Mouse (Mus musculus) forebrain, postnatal 0 days (tissue): ENCODE measurements around the gene Tuba1a. TPM values are rescaled to one million over a fixed set of nuclear protein-coding genes. Genes with fewer than 3 reads are reported as not detected.
"Not testable (repeated sequence)": the region's sequence is repeated elsewhere in the genome, so short reads cannot be mapped to it uniquely, and the experiment has no call there.

Source experiments
- ATAC-seq: fragments of 200-750 bp; cut with Nextera tagmentation; 2 replicates; pipeline ENCODE4 v1.8.0; 2017; ENCODE audit warnings: mild to moderate bottlenecking, moderate library complexity
- DNase-seq: peaks from one replicate; pipeline ENCODE4 v3.0.0-alpha.2; 2015
- H3K27ac ChIP-seq: fragments of 300-500 bp; sonication (generic); 2 replicates; pipeline ENCODE4 v1.5.1; 2014; ENCODE audit warnings: low read depth, mild to moderate bottlenecking, antibody characterized with exemption, low read length, moderate library complexity, mixed read lengths
- H3K27me3 ChIP-seq: fragments of 300-500 bp; sonication (generic); 2 replicates; pipeline ENCODE4 v1.6.1; 2014; ENCODE audit warnings: mild to moderate bottlenecking, low read length, mixed read lengths; ENCODE audit not compliant: insufficient read depth
- H3K36me3 ChIP-seq: fragments of 300-500 bp; sonication (generic); 2 replicates; pipeline ENCODE4 v1.6.1; 2014; ENCODE audit warnings: mild to moderate bottlenecking, moderate library complexity; ENCODE audit not compliant: insufficient read depth
- H3K4me1 ChIP-seq: fragments of 300-500 bp; sonication (generic); 2 replicates; pipeline ENCODE4 v1.6.1; 2014; ENCODE audit warnings: antibody characterized with exemption; ENCODE audit not compliant: insufficient read depth
- H3K4me2 ChIP-seq: fragments of 300-500 bp; sonication (generic); 2 replicates; pipeline ENCODE4 v1.6.1; 2014; ENCODE audit warnings: low read depth, mild to moderate bottlenecking, moderate library complexity
- H3K4me3 ChIP-seq: fragments of 300-500 bp; sonication (generic); 2 replicates; pipeline ENCODE4 v1.5.1; 2014; ENCODE audit warnings: low read depth, low read length, mixed read lengths
- H3K9ac ChIP-seq: fragments of 300-500 bp; sonication (generic); 2 replicates; pipeline ENCODE4 v1.6.1; 2014; ENCODE audit warnings: mild to moderate bottlenecking
- H3K9me3 ChIP-seq: fragments of 300-500 bp; sonication (generic); 2 replicates; pipeline ENCODE4 v1.6.1; 2016; ENCODE audit warnings: low read length
- CTCF ChIP-seq: sonication (generic); IDR thresholded peaks from 2 replicates; pipeline ENCODE4 v1.5.1; 2016; ENCODE audit warnings: antibody characterized with exemption, control low read depth, low read depth
- WGBS: fragments of 180-500 bp; shearing (Covaris S2); extraction: QIAGEN DNeasy Blood & Tissue Kit; methylation state at CpG from one replicate; pipeline ENCODE4 v1.1.7; 2014; 5-methylcytosine and 5-hydroxymethylcytosine counted together
- polyA plus RNA-seq: library from polyadenylated mRNA; unstranded; fragments of >200 nt; fragmentation: Nextera tagmentation; extraction: Ambion mirVana; gene quantifications from 2 replicates; pipeline ENCODE4 v1.2.1, GENCODE M21; 2015
- total RNA-seq: library from RNA; depleted of rRNA; stranded (reverse); fragments of >200 nt; gene quantifications from 2 replicates; pipeline ENCODE4 v1.2.3, GENCODE M21; 2014

The Tuba1a gene
- total and polyA plus RNA-seq, 2 experiments from 2014 or later, result 18,258 to 18,820 TPM

DNA sequence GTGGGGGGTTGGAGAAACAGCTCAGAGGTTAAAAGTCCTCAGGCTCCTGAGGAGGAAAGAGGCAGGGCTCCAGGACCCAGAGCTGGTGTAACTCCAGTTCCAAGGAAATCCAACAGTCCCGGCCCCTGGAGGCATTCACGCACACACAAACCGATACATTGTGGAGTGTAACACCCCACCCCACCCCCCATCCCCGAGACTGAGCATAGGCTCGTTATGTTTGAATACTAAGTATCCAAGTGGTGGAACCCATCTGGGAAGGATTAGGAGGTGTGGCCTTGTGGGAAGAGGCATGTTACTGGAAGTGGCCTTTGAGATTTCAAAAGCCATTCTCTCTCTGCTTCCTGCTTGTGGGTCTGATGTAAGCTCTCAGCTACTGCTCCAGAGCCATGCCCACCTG is 32.0 kb downstream of the Tuba1a start:
- Histone ChIP-seq H3K9me3 (no peaks in the 10 kb centered on the region), H3K36me3 (no peaks in the 10 kb centered on the region), H3K4me1 (peaks cover 2% of the 10 kb centered on the region; the same call in 1 of the 2 replicates), H3K27me3 (no peaks in the 10 kb centered on the region), H3K4me2 (no peak overlapping the region), H3K27ac (no peak overlapping the region), H3K9ac (no peak overlapping the region), H3K4me3 (no peak overlapping the region)
- no peak for ATAC-seq
- TF ChIP-seq CTCF, result no peak
- WGBS, result 62% methylated on average over 5 of the region's 5 CpGs
- no peak for DNase-seq

DNA sequence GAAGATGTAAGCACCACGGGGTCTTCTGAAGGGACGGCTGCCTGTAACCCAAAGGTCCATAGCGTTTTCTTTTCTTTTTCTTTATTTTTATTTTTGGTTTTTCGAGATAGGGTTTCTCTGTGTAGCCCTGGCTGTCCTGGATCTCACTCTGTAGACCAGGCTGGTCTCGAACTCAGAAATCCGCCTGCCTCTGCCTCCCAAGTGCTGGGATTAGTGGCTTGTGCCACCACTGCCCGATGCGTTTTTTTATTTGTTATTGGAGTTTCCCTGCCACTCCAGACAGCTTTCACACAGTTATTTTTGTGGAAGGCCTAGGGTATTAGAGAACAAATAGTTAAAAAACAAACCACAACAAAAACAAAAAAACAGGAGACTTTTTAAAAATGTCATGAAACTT is 35.0 kb downstream of the Tuba1a start:
- peak overlapping the region; percentile 74 for H3K4me2 ChIP-seq
- ATAC-seq, H3K36me3 ChIP-seq, H3K9me3 ChIP-seq, DNase-seq, H3K27me3 ChIP-seq: not testable (repeated sequence)
- peaks cover 15% of the 10 kb centered on the region; the same call in 1 of the 2 replicates for H3K4me1 ChIP-seq
- peak overlapping the region; percentile 64; the same call in 1 of the 2 replicates for H3K27ac ChIP-seq
- peak overlapping the region; percentile 94 for H3K4me3 ChIP-seq
- WGBS, result 23% methylated on average over 8 of the region's 8 CpGs
- peak overlapping the region; percentile 51 for H3K9ac ChIP-seq

DNA sequence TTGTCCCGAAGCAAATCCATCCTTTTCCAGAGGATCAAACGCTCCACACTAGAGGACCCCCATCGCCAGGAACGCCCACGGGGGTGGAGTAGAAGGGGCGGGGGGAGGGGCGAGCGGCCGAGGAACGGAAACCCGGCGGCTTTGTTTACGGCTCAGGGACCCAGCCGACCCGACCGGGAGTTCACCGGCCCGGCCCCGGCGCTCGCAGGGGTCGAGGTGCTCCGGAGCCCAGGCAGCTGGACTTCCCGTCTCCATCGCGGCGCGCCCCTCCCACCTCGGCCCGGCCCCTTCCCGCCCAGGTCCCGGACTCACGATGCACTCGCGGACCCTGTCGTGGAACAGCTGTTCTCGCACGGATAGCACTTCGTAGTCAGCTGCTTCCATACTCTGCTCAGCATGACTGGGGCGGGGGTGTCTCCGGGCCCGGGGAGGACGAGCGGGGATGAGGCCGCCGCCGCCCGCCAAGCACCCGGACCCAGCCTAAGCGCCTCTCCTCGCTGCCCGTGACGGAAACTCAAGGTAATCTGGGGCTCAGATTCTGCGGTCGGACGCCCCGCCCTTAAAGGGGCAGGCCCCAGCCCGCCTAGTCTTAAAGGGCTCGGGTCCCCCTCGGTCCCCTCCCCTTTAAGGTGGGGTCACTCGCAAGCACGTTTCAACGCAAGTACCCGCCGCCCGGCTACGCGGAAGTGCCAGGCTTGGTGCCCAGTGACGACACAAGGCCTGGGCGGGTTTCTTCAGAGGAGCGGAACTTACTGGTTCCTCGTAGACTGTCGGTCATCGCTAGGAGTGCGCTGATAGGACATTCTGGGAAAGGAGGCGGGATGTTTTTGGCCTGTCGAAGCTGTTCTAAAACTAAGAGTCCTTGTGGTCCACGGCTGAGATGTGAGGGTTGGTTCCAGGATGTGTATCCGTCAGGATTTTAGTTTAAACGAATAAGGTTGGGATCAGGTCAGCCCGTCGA is 35.7 kb downstream of the Tuba1a start, which contains the start of gene Lmbr1l:
Gene Lmbr1l, minus strand, starts transcription at position 694 of the 961 bp plus-strand sequence.
- H3K27me3 ChIP-seq, result no peaks in the 10 kb centered on the region
- peak within 1 kb of the TSS; percentile 94 for H3K4me3 ChIP-seq
- H3K4me1 ChIP-seq, result peaks cover 15% of the 10 kb centered on the region; the same call in 1 of the 2 replicates
- TF ChIP-seq CTCF, result no peak
- peak; percentile 99 for ATAC-seq
- peak within 1 kb of the TSS; percentile 95 for H3K27ac ChIP-seq
- H3K9ac ChIP-seq, result peak within 1 kb of the TSS; percentile 84
- 1% methylated on average over 82 of the region's 82 CpGs for WGBS
- no peaks in the 10 kb centered on the region for H3K9me3 ChIP-seq
- DNase-seq, result peak; percentile 100
- peak within 1 kb of the TSS; percentile 74 for H3K4me2 ChIP-seq
- peaks cover 5% of the 10 kb centered on the region; the same call in 1 of the 2 replicates for H3K36me3 ChIP-seq

DNA sequence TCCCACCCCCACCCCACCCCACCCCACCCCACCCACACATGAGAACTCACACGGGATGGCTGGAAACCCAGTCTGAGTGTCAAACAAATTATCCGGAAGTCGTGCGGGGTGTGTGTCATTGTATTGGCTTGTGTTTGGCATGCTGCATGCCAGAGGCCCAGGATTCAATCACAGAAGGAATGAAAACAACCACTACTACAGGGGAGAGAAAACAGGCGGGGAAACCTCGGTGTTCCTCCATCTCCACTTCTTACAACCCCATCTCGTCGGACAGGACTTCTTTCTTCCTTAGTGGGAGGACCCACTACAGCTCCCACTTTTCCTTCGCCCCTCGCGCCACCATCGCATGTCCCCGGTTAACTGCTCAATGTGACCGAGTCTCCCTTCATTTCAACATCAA is 36.4 kb downstream of the Tuba1a start:
- Histone ChIP-seq H3K4me1 (peaks cover 15% of the 10 kb centered on the region; the same call in 1 of the 2 replicates), H3K4me3 (peak overlapping the region; percentile 94), H3K36me3 (peaks cover 12% of the 10 kb centered on the region), H3K27ac (peak overlapping the region; percentile 95), H3K4me2 (peak overlapping the region; percentile 74), H3K9ac (peak overlapping the region; percentile 84), H3K9me3 (no peaks in the 10 kb centered on the region), H3K27me3 (no peaks in the 10 kb centered on the region)
- no peak for TF ChIP-seq CTCF
- ATAC-seq (no peak), DNase-seq (no peak)
- WGBS, result 0% methylated on average over 14 of the region's 14 CpGs

GRCm38 (mm10) chr15:98916016-98916415 is 37.5 kb downstream of the Tuba1a start:
- peaks cover 23% of the 10 kb centered on the region for H3K36me3 ChIP-seq
- peaks cover 15% of the 10 kb centered on the region; the same call in 1 of the 2 replicates for H3K4me1 ChIP-seq
- TF ChIP-seq CTCF, result no peak
- H3K9ac ChIP-seq, result peak overlapping the region; percentile 84; the same call in 1 of the 2 replicates
- no peak overlapping the region for H3K27ac ChIP-seq
- H3K4me2 ChIP-seq, result peak overlapping the region; percentile 74
- DNase-seq, result no peak
- peak overlapping the region; percentile 94; the same call in 1 of the 2 replicates for H3K4me3 ChIP-seq
- H3K9me3 ChIP-seq, result no peaks in the 10 kb centered on the region
- no peaks in the 10 kb centered on the region for H3K27me3 ChIP-seq
- no peak for ATAC-seq
- WGBS, result 90% methylated on average over 4 of the region's 4 CpGs

DNA sequence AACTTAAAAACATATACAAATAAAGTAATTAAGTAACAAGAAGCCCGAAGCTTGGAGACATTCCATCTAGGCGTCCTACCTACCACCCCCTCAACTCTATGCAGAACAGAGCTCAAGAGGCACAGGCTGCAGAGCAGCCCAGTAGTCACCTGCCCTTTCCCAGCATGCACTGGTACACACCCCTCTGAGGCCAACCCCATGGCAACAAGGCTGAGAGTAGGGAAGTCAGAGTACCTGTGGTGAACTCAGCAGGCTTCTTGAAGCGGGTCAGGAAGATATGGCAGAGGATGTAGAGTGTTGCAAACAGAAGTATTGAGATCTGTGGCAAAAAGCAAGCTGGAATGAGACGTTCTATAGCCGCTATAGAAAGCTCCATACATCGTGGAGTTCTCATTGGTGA is 38.6 kb downstream of the Tuba1a start:
- H3K9ac ChIP-seq, result no peak overlapping the region
- H3K27me3 ChIP-seq, result no peaks in the 10 kb centered on the region
- ATAC-seq (no peak), DNase-seq (no peak)
- peaks cover 34% of the 10 kb centered on the region for H3K36me3 ChIP-seq
- H3K4me2 ChIP-seq, result 0 out of 2 replicates have a peak overlapping the region, but pooled peaks have one; percentile 3
- no peaks in the 10 kb centered on the region for H3K9me3 ChIP-seq
- H3K4me3 ChIP-seq, result no peak overlapping the region
- H3K4me1 ChIP-seq, result peaks cover 15% of the 10 kb centered on the region; the same call in 1 of the 2 replicates
- 94% methylated on average over 6 of the region's 6 CpGs for WGBS
- H3K27ac ChIP-seq, result no peak overlapping the region
- no peak for TF ChIP-seq CTCF

DNA sequence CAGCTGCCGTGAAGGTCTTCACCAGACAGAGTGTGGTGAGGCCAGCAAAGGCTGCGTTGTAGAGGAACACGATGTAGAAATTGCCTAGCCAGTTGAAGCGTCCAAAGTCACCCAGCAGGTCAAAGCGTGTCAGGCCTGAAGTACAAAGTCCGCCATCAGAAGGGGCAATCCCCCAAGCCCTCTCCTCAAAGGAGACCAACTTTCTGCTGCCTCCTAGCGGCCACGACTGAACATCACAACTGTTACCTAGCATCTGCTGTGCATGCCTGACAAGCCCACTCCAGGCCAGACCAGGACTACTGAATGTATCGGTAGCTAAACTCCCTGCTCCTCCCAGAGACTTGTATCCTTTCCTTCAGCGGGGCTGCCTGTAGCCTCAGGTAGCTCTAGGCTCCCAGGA is 48.8 kb downstream of the Tuba1a start:
- peak; percentile 25; the same call in 1 of the 2 replicates for ATAC-seq
- Histone ChIP-seq H3K9me3 (no peaks in the 10 kb centered on the region), H3K27ac (no peak overlapping the region), H3K9ac (no peak overlapping the region), H3K4me2 (no peak overlapping the region), H3K36me3 (peaks cover 62% of the 10 kb centered on the region), H3K4me1 (no peaks in the 10 kb centered on the region), H3K27me3 (no peaks in the 10 kb centered on the region), H3K4me3 (no peak overlapping the region)
- peak; percentile 70 for DNase-seq
- TF ChIP-seq CTCF, result peak; percentile 82
- 27% methylated on average over 10 of the region's 10 CpGs for WGBS
